Mouse (Mus musculus) adipocyte (in vitro differentiated cells): ENCODE data around the gene Qrfp.

Source experiments
- DNase-seq: peaks from one replicate; pipeline ENCODE4 v3.0.0-alpha.2; 2016; ENCODE audit warnings: low spot score

Gene Qrfp

GRCm38 (mm10) chr2:31810444-31810843 is at the start of gene Qrfp:
Qrfp (minus strand) TSS chr2:31810580.
- no peak for DNase-seq

DNA sequence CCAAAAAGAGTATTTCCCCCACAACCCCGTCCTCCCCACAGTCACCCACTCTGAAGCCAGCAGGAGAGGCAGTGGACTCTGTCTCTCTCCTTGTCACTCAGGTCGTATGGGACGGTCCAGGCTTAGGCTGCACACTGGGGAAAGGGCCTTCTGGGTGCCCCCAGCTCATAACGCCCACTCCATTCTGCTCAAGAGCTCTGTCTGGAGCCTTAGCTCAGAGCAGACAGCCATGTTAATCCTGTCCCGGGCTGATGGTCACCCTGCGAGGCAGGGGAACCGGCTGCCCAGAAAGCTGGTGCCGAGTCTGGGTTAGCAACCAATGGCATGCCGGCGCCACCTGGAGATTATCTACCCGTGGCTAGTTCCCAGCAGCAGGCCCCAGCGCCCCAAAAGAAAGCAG is 48.1 kb upstream of the Qrfp start:
- no peak for DNase-seq

DNA sequence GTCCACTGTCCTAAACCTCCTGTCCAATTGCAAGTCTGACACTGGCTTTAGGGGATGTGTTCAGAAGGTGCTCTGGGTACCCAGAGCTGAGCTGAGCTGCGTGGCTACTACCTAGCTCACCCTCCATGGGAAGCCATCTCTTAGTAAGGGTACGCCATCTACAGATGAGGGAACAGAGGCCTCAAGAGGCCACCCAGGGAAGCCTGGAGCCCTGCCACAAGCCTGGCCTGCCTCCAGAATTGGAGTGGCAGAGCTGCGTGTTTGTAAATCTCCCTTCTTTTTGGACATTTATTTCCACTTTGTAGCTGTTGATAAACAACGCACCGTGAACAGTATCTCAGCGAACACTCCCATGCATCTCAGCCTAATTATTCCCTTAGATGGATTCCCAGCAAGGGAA is 46.8 kb upstream of the Qrfp start:
- DNase-seq = peak; percentile 63

- peak; percentile 18 for DNase-seq
Measured at GRCm38 (mm10) chr2:31855991-31856390, 45.6 kb upstream of the Qrfp start.

GRCm38 (mm10) chr2:31850141-31850540 is 39.8 kb upstream of the Qrfp start:
- DNase-seq = peak; percentile 12

- DNase-seq = no peak
Measured at GRCm38 (mm10) chr2:31847908-31848307, 37.5 kb upstream of the Qrfp start.

DNA sequence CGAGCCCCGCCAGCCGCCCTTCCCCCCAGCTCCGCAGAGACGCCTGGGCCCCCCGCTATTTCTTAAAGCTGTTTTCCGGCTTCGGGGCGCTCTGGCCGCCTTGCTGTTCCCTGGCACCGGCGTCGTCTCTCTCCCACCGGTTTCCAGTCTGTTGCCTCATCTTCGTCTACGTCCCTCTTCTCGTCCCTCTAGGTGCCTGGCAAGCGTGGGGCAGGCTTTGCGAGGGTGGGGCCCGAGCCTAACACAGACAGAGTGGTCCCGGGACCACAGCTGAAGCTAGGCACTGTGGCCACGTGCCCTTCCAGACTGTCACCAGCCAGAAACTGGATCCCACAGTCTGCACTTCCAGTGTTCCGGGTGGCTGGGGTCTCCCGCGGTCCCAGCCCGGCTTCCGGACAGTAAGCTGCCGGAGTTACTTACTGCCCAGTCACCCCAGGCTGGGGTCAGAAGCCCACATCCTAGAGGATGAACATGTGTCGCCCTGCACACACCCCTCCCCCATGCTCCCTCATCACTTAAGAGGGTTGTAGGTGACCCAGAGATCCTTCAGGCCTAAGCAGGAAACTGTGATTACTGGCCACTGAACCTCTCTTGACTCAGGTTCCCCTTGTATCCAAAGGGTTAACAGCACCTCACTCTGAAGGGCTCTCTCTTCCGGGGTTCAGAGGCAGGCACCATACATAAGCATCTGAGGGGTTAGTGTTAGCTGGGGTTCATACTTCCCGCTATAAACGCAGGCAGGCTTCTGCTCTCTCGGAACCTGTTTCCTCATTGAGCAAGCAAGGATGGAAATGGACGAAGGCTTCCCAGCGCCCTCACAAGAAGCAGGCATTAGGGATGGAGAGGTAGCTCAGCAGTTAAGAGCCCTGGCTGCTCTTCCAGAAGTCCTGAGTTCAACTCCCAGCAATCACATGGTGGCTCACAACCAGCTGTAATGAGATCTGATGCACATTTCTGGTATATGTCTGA is 36.6 kb upstream of the Qrfp start:
- DNase-seq = no peak

- no peak for DNase-seq
Measured at GRCm38 (mm10) chr2:31845896-31846691, 35.7 kb upstream of the Qrfp start, which contains the start of gene Fibcd1. Fibcd1 (minus strand) TSS chr2:31846005.

- no peak for DNase-seq
Measured at GRCm38 (mm10) chr2:31845512-31845895, 35.1 kb upstream of the Qrfp start.

GRCm38 (mm10) chr2:31844729-31845136 is 34.4 kb upstream of the Qrfp start:
- DNase-seq = no peak

- no peak for DNase-seq
Measured at GRCm38 (mm10) chr2:31838868-31839267, 28.5 kb upstream of the Qrfp start.

DNA sequence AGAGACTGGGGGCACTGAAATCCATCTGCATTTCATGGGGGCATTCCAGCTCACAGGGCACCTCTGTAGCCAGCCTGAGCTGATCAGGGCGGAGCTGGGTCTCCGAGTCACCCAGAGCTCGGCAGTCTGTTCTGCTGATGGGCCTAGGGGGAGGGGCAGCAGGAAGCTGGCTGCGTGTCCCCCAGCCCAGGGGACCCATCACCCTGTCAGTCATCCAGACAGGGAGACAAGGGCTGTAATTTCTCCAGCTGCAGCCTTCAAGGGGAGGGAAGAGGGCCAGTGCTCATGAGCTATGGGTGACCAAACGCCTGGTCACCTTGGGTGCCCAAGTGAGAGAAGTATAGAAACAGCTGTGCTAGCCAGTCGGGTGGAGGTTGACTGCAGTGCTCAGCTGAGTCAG is 26.6 kb upstream of the Qrfp start:
- no peak for DNase-seq

GRCm38 (mm10) chr2:31836091-31836490 is 25.7 kb upstream of the Qrfp start:
- no peak for DNase-seq

DNA sequence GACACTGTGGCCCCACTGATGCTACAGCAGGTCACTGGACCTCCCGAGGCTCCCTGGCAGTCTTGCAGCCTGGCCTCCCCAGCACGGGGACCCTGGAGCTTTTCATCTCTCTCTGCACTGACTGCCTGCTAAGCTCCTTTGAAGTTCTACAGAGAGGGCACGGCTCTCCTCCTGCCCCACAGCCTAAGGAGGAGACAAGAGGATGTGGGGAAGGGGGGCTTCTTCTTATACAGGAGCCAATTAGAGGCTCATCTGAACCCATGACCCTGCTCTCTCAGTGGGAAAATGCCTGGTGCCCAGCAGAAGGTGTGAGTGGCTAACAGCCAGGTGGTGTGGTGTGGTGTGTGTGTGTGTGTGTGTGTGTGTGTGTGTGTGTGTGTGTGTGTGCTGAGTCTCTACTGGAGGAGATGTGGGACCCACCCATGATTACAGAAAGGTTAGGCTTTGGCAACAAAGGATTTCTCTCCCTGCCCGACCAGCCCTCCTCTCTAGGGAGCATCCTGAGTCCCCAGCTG is 18.0 kb upstream of the Qrfp start:
- no peak for DNase-seq

DNA sequence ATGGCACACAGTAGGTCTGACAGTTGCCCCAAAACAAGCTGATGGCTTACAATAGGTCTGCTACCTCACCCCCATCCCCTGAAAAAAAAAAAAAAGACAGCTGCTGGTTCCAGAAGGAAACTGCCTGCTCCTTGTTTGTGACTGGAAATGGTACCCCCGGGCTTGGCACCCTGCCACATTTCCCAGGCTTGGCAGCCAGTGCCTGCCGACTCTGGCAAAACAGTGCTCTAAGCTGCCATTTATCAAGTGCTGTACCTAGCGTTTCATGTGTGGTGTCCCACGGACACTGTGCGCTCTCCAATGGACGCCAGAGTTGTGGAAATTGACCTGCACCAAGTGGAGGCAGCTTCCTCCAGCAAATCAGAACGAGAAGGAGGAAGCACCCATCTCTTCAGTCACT is 17.5 kb upstream of the Qrfp start:
- DNase-seq = peak; percentile 12

DNA sequence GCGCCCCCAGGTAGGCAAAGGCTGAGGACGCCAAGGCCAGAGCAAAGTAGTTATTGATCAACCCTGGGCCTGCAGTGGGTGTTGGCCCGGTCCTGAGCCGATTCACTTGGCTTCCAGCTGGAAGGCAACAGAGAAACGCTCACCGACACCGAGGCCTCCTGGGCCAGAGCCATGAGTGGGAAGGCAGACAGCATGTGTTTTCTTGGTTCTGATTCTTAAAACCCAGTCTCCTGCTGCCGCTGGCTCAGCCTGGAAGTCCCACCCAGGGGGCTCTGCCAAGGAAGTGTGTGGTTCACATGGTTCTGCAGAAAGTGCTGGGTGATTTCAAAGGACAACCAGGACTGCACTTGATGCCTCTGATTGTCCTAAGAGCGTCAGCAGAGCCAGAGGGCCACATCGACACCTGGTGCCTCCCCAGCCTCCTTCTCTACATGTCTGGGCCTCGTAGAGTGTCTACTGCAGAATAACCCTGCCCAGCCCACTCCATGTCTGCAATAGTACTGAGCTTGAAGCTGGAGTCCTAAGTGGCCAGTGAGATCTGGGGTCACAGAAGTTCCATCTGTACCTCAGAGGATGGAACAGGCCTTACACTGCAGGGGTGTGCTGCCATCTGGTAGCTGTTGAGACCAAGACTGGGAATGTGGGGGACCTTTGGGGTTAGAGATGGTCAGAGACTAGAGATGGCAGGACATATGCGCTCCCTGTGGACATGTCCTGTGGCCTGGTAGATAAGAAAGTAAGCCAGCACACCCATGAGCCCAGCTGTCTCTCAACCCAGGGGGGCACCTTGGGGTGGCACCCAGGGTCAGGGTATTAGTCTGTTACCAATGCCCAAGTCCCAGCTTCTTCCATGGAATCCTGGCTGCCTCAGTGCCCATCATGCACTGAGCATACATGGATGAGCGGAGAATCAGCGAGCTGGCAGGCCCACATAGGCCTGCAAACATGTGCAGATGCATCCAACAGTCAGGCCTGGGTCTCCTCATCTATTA is 16.0 kb upstream of the Qrfp start:
- DNase-seq = no peak

- DNase-seq = no peak
Measured at GRCm38 (mm10) chr2:31825469-31825911, 15.1 kb upstream of the Qrfp start.

GRCm38 (mm10) chr2:31823933-31824730 is 13.8 kb upstream of the Qrfp start:
- DNase-seq = no peak

- DNase-seq = no peak
Measured at GRCm38 (mm10) chr2:31822524-31823371, 12.4 kb upstream of the Qrfp start.

DNA sequence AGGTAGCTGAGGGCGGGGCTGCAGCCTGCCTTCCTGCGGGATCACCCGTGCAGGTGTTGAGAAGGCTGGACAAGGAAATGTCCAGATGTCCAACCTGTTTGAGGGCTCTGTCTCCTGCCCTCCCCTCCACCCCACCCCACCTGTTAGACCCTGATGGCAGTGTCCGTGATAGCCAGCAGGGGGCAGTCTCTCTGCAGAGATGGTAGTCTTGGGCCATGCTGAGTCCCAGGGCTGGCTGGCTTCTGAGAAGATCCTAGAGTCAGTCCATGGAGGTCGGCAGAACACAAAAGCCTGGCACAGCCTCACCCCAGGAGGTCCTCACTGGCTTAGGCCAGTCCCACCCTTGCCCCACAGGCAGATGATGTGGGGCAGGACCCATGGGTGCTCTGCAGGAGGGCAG is 5.0 kb upstream of the Qrfp start:
- DNase-seq = peak; percentile 78
